Mouse (Mus musculus): ENCODE measurements around the gene Nudt7. TPM values are rescaled to one million over a fixed set of nuclear protein-coding genes. Genes with fewer than 3 reads are reported as not detected.

Gene Nudt7
- polyA plus RNA-seq (2015; fragmentation: Nextera tagmentation; extraction: Ambion mirVana) = 42.4 and 42.7 TPM in 2 replicates

DNA sequence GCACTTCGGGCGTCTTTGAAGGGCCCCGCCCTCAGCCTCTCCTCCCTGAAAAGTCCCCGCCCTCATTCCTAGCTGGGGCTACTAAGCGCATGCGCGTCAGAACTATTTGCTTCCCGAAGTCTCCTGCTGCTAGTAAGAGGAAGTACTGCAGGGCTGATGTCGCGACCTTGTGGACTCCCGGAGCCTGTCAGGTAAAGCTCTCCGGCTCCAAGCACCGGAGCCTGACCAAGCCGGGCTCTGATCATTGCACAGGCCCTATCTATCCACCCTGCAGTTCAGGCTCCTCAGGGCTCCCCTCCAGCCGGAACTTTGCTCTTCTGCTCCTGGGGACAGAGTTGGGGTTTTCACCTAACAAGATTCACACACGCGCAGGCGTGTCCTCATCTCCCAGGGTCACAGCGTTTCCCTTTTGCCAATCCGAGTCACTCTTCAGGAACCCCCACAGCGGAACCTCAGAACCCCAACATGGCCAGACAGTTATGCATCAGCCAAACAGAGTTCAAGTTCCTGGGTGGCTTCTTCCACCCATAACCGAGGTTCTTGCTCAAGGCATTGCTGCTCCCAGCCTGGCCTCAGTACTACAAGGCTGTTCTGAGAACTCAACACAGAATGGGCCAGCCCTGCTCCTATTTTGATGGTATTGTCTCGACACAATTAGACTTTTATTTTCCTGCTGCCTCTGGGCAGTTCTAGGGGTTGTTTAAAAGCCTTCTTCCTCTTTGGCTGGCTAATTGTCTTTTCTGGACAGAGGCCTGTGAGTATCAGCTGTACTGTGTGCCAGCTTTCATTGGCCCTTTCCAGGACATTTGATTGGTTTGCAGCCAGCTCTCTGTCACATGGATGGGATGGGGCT is at the start of gene Nudt7:
Gene Nudt7, plus strand, starts transcription at position 48 of the 853 bp plus-strand sequence.
- peak within 1 kb of the TSS; percentile 69 for H3K9ac ChIP-seq (replicated peaks)
- 1% methylated on average over 23 of the region's 23 CpGs for WGBS (ENCODE audit: insufficient replicate concordance)
- H3K27me3 ChIP-seq (ENCODE audit: insufficient read depth, low read length) = no peaks in the 10 kb centered on the region
- peaks cover 23% of the 10 kb centered on the region for H3K4me1 ChIP-seq (ENCODE audit: insufficient read depth)
- H3K36me3 ChIP-seq (replicated peaks; ENCODE audit: insufficient read depth, low read length) = no peaks in the 10 kb centered on the region
- DNase-seq (peak; percentile 92), ATAC-seq (peak; percentile 93)
- H3K4me2 ChIP-seq (ENCODE audit: low read depth, low read length) = peak within 1 kb of the TSS; percentile 81
- TF ChIP-seq CTCF (IDR thresholded peaks at IDR 0.05; ENCODE audit: low read depth) (peak; percentile 33), EP300 (IDR thresholded peaks at IDR 0.05; ENCODE audit: low read depth) (no peak)
- peak within 1 kb of the TSS; percentile 58 for H3K4me3 ChIP-seq (ENCODE audit: low read depth, low read length)
- H3K27ac ChIP-seq (ENCODE audit: low read depth) = peak within 1 kb of the TSS; percentile 84
- no peaks in the 10 kb centered on the region for H3K9me3 ChIP-seq (ENCODE audit: low read length)

DNA sequence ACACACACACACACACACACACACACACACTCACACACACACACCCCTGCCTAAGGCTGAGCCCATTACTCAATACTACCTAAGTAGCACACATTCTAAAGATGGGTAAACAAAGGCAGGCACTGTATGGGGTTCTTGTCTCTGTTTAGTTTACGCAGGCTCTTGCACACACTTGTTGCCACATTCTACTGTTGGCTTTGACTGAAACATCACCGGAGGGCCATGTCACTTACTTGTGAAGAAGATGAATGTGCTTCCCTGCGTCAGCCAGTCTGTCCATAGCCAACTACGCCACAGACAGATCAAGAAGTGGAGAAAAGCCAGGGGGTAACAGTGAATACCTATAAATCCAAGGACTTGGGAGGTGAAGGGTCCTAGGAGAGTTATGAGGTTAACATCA is 45.4 kb upstream of the Nudt7 start:
- DNase-seq (no peak), ATAC-seq (no peak)
- no peak overlapping the region for H3K4me2 ChIP-seq (ENCODE audit: low read depth, low read length)
- WGBS (ENCODE audit: insufficient replicate concordance) = 76% methylated on average over 4 of the region's 4 CpGs
- H3K27ac ChIP-seq (ENCODE audit: low read depth) = no peak overlapping the region
- no peaks in the 10 kb centered on the region for H3K4me1 ChIP-seq (ENCODE audit: insufficient read depth)
- no peak overlapping the region for H3K4me3 ChIP-seq (ENCODE audit: low read depth, low read length)
- H3K9me3 ChIP-seq (ENCODE audit: low read length) = no peaks in the 10 kb centered on the region
- no peak overlapping the region for H3K9ac ChIP-seq (replicated peaks)
- H3K27me3 ChIP-seq (ENCODE audit: insufficient read depth, low read length) = no peaks in the 10 kb centered on the region
- TF ChIP-seq CTCF (IDR thresholded peaks at IDR 0.05; ENCODE audit: low read depth) (no peak), EP300 (IDR thresholded peaks at IDR 0.05; ENCODE audit: low read depth) (no peak)
- no peaks in the 10 kb centered on the region for H3K36me3 ChIP-seq (replicated peaks; ENCODE audit: insufficient read depth, low read length)

DNA sequence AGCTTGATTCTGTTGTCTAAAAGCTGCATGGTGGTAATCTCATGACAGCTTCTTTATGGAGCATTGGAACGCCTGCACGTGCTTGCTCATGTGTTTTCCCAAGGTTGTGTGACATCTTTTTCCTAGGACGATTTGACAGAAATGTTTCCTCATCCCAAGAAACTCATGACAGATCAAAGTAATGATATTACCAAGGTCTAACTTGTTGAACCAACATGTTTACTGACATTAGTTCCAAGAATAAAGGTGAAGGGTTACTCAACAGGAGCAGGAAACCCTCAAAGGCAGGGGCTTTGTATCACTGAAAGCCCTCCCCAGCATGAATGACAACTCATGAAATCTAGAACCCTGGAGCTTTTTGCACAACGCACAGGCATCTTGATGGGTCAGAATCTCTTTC is 42.6 kb upstream of the Nudt7 start:
- DNase-seq = no peak
- no peak for ATAC-seq
- 62% methylated on average over 4 of the region's 4 CpGs for WGBS (ENCODE audit: insufficient replicate concordance)

DNA sequence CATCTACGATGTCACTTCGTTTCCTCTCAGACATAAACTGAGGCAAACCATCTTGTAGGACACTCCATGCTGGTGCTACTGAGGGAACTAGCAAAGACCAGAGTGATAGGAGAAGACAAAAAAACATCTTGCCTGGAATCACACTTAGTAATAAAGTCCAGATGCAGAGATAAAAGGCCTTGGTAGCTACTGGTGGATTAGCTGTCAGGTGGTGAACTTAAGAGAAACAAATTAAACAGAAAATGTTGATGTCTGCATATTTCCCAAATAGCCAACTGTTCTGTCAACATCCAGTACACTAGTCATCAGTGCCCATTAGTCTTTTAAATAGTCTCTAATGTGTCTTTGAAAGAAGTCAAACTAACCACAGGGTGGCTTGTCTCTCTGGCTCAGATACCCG is 40.0 kb upstream of the Nudt7 start:
- no peak for ATAC-seq
- H3K27ac ChIP-seq (ENCODE audit: low read depth) = no peak overlapping the region
- H3K4me1 ChIP-seq (ENCODE audit: insufficient read depth) = no peaks in the 10 kb centered on the region
- TF ChIP-seq EP300 (IDR thresholded peaks at IDR 0.05; ENCODE audit: low read depth) = no peak
- no peak for TF ChIP-seq CTCF (IDR thresholded peaks at IDR 0.05; ENCODE audit: low read depth)
- 72% methylated on average over 3 of the region's 3 CpGs for WGBS (ENCODE audit: insufficient replicate concordance)
- H3K27me3 ChIP-seq (ENCODE audit: insufficient read depth, low read length) = no peaks in the 10 kb centered on the region
- H3K4me3 ChIP-seq (ENCODE audit: low read depth, low read length) = no peak overlapping the region
- H3K9ac ChIP-seq (replicated peaks) = no peak overlapping the region
- H3K4me2 ChIP-seq (ENCODE audit: low read depth, low read length) = no peak overlapping the region
- no peaks in the 10 kb centered on the region for H3K9me3 ChIP-seq (ENCODE audit: low read length)
- no peaks in the 10 kb centered on the region for H3K36me3 ChIP-seq (replicated peaks; ENCODE audit: insufficient read depth, low read length)
- DNase-seq = no peak

More for the DNA sequence above, 42.6 kb upstream of the Nudt7 start:
- Histone ChIP-seq H3K4me3 (ENCODE audit: low read depth, low read length) (no peak overlapping the region), H3K9ac (replicated peaks) (no peak overlapping the region), H3K36me3 (replicated peaks; ENCODE audit: insufficient read depth, low read length) (no peaks in the 10 kb centered on the region), H3K9me3 (ENCODE audit: low read length) (no peaks in the 10 kb centered on the region), H3K4me2 (ENCODE audit: low read depth, low read length) (no peak overlapping the region), H3K27ac (ENCODE audit: low read depth) (no peak overlapping the region), H3K4me1 (ENCODE audit: insufficient read depth) (no peaks in the 10 kb centered on the region), H3K27me3 (ENCODE audit: insufficient read depth, low read length) (no peaks in the 10 kb centered on the region)
- TF ChIP-seq CTCF (IDR thresholded peaks at IDR 0.05; ENCODE audit: low read depth) = no peak
- no peak for TF ChIP-seq EP300 (IDR thresholded peaks at IDR 0.05; ENCODE audit: low read depth)

DNA sequence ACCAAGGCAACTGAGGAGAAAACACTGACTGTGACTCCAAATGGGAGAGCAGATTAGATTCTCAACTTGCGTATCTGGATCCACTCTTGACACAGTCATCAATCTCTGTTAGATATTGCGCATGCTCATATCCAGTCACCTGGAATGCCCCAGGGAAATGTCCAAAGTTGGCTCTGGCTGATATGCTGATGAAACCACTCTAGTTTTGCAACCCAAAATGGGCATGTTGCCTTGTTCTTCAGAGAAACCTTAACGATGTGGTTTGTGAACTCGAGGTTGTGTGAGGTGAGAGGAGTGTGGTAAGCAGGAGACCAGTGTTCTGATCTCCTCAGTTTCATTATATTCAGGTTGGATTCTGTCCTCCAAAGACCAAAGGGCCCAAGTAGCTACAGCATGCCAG is 38.8 kb upstream of the Nudt7 start:
- Histone ChIP-seq H3K27ac (ENCODE audit: low read depth) (no peak overlapping the region), H3K4me1 (ENCODE audit: insufficient read depth) (no peaks in the 10 kb centered on the region), H3K4me3 (ENCODE audit: low read depth, low read length) (no peak overlapping the region), H3K27me3 (ENCODE audit: insufficient read depth, low read length) (no peaks in the 10 kb centered on the region), H3K36me3 (replicated peaks; ENCODE audit: insufficient read depth, low read length) (no peaks in the 10 kb centered on the region), H3K9me3 (ENCODE audit: low read length) (no peaks in the 10 kb centered on the region), H3K9ac (replicated peaks) (no peak overlapping the region), H3K4me2 (ENCODE audit: low read depth, low read length) (no peak overlapping the region)
- no peak for TF ChIP-seq CTCF (IDR thresholded peaks at IDR 0.05; ENCODE audit: low read depth)
- peak; percentile 49; the same call in 1 of the 2 replicates for TF ChIP-seq EP300 (IDR thresholded peaks at IDR 0.05; ENCODE audit: low read depth)
- peak; percentile 93 for ATAC-seq
- 64% methylated on average over 4 of the region's 4 CpGs for WGBS (ENCODE audit: insufficient replicate concordance)
- DNase-seq = peak; percentile 60

DNA sequence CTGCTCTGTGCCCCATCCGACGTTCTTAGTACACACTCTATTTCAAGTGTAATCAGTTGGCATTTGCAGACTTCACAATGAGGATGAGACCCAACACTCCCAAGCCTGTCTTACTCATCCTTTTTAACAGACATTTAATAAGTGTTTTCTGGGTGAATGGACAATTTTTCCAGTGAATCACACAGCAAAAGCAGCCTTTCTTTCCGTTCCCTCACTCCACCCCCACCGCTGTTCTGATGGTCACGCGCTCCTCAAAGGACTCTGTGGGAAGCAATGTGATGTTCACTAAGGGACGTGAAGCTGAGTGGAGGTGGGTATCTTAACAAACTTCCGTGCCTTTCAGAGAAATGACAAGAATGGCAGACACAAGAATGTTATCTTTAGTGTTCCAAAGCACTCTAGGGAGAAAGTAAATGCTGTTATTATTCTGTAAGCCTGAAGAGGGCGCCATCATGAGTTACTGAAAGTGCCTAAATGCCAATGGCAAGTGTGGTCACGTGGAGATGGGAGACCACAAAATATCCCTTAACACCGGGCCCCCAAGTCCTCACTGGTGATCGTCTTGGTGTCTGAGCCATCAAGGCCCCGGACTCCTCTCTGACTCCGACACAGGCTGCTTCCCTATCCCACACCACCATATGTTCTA is 32.7 kb upstream of the Nudt7 start:
- no peaks in the 10 kb centered on the region for H3K36me3 ChIP-seq (replicated peaks; ENCODE audit: insufficient read depth, low read length)

More for the DNA sequence above, 32.7 kb upstream of the Nudt7 start:
- Histone ChIP-seq H3K4me2 (ENCODE audit: low read depth, low read length) (no peak overlapping the region), H3K27me3 (ENCODE audit: insufficient read depth, low read length) (no peaks in the 10 kb centered on the region), H3K9me3 (ENCODE audit: low read length) (no peaks in the 10 kb centered on the region), H3K9ac (replicated peaks) (no peak overlapping the region), H3K4me1 (ENCODE audit: insufficient read depth) (no peaks in the 10 kb centered on the region), H3K27ac (ENCODE audit: low read depth) (no peak overlapping the region), H3K4me3 (ENCODE audit: low read depth, low read length) (no peak overlapping the region)
- WGBS (ENCODE audit: insufficient replicate concordance) = 60% methylated on average over 14 of the region's 14 CpGs
- DNase-seq = no peak
- TF ChIP-seq EP300 (IDR thresholded peaks at IDR 0.05; ENCODE audit: low read depth) = no peak
- peak; percentile 20; the same call in 1 of the 2 replicates for TF ChIP-seq CTCF (IDR thresholded peaks at IDR 0.05; ENCODE audit: low read depth)
- ATAC-seq = no peak

Measured in liver, postnatal 0 days (tissue).